Mouse (Mus musculus) lung, postnatal 10 days (tissue): ENCODE results near the gene Zfp704.

Experiments used
- DNase-seq: peaks from one replicate; pipeline ENCODE4 v3.0.0; 2021

The Zfp704 gene

DNA sequence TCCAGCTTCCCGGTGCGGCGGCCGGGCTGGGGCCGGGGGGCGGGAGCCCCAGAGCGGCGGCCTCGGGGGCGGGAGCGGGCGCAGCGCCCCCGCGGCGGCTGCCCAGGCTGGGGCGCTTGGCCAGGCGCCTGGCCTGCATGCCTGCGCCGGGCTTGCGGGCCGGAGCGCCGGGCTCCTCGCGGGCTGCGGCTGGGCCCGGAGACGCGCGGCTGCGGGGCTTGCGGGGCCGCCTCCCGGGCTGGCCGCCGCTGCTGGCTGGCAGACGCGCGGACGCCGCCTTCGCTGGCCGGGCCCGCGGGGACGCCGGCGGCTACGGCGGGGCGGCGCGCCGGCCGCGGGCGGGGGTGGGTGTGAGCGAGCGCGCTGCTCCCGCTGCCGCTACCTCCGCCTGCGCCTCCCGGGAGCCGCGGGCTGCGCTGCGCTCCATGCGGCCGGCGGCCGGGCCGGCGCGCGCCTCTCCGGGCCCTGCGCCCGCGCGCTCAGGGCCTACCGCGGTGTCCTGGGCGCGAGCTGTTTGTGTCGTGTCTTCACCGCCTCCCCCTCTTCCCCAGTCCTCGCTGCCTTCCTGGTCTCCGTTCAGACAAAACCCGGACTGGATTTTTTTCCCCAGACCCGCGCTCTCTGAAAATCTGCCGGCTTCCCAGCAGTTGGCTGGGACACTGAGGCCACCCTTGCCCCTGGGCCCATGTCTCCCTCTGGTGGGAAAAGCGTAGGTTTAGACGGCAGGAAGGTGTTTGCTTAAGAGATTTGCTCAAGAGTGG is at the start of gene Zfp704:
Gene Zfp704 (minus strand): TSS at position 505 of the 761 bp plus-strand sequence.
- DNase-seq, result peak; percentile 96

DNA sequence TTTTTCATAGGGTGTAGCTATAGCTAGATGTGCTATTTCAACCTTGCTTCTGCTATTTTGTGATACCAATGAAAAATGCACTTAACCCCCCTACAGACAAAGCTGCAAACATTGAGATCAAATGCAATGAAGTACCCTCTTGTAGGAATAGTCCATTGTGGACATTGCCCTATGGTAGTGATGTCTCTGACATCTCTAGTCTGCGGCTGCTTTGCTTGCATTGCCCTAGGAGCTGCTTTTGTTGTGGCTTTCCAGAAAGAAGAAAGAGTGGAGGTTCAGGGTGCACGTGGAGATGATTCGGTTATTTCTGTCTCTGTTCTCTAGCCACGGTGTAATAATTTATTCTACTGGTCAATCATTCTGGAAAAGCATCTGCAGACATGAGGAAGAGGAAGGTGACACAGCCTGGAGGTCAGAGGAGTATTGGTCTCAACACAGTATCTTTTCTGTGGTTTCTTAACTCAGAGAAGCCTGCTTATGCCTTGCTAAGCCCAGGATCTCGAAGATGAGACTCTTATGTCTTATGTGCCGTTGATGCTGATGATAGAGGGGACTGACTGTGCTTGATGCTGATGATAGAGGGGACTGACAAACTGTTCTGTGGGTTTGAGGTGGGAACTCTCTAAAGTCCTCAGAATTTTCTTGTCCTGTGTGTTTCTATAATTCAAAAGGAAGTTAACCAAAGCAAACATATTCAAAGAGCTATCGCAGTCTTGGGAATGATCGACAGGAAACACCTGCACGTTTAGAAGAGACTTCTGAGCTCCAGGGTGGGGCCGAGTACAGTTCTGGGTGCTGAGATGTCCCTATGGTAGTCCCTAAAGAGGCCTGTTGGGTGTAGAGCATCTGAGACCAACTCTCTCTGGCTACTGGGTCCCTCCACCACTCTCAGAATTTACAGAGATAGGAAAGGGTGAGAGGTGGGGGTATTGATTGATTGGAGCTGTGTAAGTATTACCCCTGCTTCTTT is 23.4 kb upstream of the Zfp704 start:
- no peak for DNase-seq

DNA sequence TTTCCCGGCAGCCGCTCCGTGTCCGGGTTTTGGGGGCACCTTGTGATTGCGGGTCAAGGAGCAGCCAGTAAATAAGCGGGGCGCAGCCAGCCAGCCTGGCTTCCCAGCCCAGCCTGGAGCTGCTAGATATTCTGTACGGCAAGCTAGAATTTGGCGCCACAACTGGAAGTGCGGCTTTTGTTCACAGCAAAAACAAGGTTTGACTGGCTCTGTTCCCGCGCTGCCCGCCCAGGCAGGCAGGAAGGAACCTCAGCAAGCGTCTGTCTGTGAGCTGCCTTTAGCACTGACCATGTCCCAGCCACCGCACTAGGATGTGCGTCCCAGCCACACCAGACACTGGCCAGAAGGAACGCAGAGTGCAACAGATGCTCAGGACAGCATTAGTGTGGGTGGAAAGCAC is 20.1 kb upstream of the Zfp704 start:
- peak; percentile 64 for DNase-seq

DNA sequence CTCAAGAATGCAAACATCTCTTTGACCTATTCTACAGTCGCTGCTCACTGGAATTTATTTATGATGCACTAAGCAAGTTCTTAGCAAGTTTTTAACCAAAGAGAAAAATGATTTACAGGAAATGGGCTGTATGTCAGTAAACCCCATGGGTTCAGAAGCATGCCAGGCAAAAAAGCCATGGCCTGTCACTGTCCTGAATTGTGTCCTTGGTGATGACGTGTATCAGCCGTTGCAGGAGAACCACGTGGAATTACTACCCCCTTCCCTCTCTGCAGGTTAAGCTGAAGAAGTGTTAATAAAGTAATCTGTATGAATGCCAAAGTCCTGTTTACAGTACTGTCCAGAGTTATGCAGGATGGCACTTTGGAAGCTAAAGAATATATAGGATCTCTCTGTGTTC is 18.2 kb upstream of the Zfp704 start:
- no peak for DNase-seq

DNA sequence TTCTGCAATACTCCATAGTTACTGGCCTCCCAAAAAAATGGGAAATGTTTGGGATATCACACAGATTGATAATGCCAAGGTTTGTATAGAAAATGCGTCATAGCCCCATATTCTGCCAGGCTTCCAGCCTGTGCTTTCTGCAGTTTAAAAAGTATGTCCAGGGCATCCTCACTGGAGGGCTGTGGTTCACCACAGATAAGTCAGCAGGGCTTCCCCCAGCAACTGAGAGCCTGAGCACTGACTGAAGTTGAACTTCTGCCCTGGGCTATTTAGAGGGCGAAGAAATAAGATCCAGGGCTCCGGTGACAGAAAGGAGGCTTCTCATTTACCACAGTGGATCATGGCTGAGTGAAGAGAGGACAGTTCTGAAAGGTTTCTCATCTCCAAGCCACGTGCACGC is 16.3 kb upstream of the Zfp704 start:
- DNase-seq, result no peak

DNA sequence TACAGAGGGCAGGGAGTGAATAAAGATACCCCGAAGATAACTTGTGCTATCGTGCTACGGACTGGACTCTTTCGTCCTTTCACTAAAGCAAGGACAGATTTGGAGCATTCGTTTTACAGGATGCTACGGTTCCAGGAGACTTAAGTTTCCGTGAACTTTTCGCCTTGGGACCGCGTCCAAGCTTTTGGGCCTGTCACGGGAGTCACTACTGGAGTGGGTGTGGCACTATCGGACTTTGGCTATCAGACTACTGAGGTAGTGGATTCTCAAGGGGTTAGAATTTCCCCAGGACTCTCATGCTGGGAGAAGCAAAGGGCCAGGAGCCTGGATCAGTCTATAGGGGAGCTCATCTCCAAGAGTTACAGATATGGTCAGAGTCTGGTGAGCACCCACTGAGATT is 10.7 kb upstream of the Zfp704 start:
- no peak for DNase-seq

DNA sequence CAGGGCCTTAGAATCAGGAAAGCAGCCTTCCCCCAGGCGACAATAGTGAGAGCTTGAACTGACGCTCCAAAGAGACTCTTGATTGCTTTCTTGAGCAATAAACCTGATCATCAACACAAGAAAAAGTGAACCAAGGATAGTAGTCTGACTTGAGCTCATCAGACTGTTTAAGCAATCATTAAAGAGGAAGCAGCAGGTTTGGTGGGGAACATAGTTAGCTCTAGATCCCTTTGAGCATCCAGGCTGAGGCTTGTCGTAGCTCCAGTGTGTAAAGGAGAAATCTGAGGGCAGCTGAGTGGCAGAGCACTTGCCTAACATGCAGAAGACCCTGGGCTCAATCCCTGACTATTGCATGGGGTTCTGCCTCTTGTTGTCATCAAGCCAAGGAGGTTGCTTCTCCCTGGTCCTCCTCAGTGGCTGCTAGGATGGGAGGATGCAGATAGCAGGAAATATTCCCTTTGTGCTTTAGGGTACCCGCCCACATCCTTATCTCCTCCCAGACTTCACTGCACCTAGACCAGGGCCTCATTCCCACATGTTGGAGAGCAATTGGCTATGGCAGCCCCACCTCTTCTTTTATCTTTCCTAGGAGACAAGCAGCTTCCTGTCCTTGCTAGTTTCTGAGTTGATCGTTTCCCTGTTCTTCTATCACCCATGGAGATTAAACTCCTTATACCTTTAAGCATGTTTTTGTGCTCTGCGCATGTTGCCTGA is 9.8 kb upstream of the Zfp704 start:
- no peak for DNase-seq

DNA sequence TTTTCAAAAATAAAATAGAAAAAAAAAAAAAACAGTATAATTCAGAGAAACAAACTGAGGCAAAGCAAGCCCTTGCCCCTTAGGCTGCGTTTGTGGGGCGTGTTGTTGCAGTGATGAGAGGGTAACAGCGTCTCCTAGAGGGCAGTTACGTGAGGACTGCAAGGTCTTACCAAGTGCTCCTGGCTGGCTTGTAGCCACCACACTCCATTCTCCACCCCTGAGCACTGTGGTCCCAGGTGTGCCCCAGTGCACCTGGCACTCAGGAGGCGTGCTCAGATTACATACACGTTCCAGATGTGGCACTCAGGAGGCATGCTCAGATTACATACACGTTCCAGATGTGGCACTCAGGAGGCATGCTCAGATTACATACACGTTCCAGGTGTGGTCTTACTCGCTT is 7.2 kb upstream of the Zfp704 start:
- no peak for DNase-seq

DNA sequence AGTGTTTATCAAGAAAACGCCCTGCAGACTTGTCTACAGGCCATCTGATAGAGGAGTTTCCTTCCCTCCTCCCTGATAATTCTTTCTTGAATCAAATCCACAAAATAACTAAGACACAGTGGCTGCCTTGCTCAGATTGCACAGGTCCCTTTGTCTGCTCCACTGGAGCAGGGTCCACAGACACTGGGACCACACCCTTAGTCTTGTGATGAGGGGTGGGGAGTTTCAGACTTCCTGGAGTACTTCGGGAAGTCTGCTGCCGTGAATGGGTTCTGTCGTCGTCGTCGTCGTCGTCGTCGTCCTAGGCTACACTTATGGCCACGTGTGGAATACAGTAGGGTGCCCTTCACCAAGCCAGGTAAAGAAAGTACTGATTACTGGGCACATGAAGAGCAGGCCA is 4.8 kb upstream of the Zfp704 start:
- DNase-seq, result no peak

DNA sequence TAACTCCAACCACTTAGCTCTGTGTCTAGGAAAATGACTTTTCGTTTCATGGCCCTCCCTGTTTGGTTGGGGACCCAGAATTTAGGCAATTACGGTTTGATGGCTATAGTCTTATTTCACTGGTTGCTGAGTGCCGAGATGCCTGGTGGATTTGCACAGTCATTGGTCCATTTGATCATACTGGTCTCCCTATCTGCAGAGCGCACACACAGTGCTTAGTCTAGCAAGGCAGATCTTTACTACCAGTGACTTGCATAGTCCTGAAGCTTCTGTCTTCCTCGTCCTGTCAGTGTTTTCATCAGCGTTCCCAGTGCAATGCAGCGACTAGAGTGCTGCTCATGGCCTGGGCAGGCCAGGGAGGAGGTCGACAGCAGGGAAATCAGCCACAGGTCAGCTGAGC is 4.1 kb upstream of the Zfp704 start:
- no peak for DNase-seq

DNA sequence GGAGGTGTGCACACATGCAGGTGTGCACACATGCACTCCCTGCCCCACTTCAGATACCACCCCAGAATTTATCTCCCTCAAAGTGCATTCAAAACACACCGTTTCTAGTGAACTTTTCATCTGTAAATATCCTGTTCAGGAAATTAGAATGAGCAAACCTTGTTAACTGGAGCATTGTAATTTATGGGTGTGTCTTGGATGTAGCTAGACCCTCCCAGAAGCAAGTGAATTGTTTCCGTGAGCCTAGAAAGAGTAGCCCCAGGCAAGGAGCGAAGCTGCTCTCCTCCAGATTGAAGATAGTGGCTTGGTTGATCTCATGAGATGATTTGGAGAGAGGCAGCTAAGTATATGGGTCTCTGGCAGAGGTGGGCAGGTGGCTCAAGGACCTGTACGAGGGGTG is 1.3 kb upstream of the Zfp704 start:
- DNase-seq, result no peak

DNA sequence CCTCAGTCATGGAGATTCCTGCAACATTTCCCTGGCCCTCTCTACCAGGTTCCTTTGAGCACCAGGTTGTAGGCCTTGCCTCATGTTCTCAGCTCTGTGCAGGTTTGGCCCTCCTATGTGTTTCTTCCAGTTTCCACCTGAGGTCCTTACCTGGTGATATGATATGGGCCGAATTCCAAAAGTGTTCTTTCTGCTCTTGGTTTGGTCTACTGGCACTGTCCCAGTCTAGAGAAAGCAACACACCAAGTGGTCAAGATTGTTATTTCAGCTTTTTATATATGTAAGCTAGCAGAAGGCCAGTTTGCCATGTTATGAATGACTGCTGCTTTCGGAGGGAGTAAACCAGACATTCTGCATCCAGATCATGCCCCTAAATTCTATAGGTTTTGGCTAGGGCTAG is 541 bp upstream of the Zfp704 start:
- no peak for DNase-seq

DNA sequence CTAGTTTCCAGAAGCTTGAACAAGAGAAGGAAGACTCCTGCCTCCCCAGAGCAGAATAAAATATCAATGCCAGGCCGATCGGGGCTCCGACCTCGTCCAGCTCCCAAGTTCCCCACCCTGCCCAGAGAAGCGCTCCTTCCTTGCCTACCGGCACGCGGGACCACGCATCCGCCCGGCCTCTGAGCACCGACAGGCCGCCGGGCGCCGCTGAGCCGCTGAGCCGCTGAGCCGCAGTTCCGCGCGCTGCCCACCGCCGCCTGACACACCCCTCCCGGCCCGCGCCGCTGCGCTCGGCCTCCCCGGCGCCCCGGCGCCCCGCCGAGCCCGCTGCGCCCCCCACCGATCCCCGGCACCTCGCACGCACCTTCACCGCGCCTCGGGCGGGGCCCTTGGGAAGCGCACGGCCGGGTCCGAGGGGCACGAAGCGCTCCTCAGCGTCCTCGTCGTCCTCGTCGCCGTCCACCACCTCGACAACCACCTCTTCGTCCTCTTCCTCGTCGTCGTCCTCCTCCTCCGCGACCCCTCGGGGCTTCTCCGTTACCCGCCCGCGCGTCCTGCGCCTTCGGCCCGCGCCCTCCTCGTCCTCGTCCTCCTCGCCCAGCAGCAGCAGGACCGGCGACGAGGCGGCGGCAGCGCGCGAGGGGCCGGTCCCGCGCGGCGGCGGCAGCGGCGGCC is 842 bp downstream of the Zfp704 start:
- DNase-seq, result peak; percentile 63

DNA sequence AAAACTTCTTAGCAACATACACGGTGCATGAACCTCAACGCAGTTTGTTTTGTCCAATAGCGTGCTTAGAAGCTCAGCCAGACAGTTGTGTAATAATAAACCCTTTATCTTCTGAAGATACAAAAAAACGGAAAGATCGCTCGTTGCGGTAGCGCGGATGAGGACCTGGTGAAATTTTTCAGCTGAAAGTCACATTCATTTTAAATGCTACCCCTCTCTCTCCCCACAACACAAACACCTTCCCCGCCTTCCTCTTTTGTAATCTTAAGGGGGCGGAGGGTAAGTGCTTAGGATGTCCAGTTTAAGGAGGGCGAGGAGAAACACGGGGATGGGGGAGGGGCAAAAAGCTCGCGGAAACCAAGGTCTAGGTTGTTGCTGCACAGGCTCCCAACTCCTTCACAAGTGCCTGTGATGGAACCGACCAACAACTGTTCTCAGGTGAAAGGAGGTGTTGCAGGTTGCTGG is 1.4 kb downstream of the Zfp704 start:
- DNase-seq, result peak; percentile 46

DNA sequence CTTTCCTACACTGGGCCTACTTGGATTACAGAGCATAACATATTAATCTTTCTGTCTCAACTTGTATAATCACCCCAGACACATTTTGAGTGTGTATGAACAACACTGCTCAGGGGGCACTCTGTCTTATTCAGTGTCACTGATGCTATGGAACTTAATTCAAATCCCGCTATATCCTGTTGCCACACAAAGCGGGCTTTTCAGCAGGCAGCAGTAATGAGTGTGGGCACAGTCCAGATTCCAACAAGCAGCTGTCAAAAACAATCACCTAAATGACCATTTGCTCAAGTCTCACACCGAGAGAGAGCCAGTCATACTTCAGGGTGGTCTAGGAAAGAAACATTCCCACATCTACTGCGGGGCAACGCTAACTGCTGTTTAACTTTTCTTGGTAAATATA is 2.2 kb downstream of the Zfp704 start:
- DNase-seq, result no peak

DNA sequence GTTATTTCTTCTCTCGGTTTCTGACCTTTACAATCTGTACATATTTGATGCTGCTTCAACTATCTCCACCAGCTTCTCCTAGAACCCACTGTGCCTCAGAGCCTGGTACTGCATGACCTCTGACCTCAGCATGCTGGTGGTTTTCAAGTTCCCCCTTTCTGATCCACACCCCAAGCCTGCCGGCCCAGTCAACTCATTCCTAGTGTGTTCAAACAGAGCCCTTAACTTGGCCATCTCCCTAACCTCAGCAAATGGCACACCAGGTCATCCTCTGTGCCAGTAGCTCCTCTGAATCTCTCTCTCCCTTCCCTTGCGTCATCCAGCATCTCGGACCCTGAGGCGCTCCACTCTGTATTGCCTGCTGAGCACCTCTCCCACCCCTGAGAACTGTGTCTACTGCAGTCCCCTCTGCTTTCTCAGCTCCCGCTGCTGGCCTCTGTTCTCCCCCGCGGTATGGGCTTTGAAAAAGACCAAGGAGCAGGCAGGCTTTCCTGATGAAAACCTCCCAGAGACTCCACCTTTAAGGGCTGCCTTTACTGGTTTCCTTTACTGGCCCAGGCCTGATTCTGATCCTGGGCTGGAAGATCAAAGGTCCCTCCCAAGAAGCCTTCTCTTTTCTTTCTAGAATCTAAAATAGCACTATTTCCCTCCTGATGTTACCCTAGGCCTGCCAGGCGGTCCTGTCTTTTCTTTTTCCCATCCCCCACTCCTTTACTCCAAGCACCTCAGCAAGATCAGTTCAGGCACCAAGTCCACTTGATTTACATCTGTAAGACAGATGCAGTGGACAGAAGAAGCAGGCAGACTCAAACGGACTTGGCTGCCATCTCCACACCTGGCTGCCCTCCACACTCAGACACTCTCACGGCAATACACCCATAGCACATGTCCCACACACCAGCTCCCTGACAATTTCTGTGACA is 3.8 kb downstream of the Zfp704 start:
- no peak for DNase-seq

DNA sequence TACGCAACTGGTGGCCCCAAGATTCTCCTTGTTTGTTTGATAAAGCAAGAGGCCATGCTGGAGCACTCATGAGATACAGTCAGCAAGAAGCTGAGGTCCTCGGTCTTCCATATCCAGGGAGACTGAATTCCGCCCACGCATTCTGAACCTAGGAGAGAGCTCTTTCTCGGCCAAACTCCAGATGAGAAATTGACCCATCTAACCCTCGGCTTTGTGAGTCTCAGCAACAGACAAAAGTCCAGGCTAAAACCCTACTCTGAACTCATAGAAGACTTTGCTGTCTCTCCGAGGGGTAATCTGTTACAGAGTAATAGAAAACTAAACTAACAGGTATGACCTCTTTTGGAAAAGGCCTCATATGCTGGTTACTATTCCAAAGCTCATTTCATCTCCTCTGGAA is 4.9 kb downstream of the Zfp704 start:
- DNase-seq, result no peak

DNA sequence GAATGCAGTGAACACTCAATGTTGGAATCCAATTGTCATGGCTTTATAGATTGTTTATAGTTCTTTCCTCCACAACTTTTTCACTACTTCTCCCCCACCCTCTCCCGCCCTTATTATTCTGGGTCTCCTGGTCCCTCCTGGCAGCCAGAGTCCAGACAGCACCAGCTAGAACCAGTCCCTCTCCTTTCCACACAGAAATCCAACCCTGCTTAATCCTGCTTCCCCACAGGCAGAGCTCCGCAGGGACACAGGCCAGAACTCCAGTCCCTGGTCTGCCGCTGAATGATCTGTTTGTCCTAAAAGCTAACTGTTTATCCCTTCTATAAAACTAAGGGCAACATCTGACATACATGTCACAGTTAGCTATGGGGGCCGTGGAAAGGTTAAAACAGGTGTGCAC is 6.0 kb downstream of the Zfp704 start:
- no peak for DNase-seq

DNA sequence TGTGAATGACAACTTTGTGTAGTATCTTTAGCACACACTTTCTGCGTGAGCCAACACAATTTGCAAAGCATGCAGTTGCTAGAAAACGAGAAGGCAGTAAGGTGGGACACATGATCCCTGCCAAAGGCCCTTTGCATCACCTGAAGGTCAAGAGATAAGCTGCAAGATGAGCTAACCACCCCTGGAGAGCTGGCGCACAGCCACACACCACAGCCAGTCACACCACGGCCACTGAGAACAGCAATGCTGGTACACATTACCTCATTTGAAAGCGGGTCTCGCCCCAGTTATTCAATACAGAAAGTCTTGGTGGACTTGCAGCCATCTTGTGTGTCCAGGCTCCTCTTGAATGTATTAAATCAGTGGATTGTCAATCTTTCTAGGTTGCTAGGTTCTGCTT is 9.3 kb downstream of the Zfp704 start:
- DNase-seq, result no peak

DNA sequence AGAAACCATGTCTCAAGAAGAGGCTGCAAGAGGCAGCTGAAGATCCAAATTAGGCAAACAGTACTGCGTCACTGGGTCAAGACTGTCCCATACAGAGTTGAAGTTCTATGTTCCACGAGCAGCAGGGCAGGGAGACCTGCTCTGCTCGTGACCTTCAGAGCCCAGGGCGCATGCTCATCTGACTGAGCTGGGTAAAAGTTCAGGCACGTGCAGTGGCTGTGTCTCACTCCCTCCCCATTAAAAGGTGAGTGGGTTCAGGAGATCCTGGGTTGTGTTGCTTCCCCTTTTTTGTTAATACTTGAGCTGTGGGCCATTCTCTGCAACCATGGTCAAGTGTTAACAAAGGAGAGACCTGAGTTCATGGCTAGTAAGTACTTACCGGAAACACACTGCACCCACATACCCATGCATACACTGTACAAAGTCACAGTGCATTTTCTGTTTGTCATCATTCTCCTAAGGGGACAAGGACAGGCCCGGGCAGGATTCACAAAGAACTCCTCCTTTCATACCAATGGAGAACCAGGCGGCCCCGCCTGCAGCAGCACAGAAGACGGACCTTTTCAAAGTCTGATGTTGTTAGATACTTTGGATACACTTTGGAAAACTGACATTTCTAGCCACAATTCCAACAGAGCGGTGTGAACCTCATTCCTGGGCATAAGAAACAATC is 10.0 kb downstream of the Zfp704 start:
- no peak for DNase-seq

DNA sequence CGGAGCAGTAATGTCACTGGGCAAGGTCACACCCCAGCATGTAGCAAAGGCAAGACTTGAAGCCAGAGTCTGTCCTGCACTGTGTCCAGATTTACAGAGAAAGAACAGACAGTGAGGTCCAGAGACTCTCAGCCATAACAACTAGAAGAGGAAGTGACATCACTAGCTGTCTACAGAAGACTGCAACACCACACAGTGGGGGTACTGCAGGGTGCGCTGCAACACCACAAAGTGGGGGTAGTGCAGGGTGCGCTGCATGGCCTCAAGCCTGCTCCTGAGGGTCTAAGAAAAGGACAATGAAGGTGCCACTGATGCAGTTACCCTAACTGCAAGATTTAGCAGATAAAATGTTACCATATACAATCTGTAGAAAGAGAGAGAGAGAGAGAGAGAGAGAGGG is 11.8 kb downstream of the Zfp704 start:
- DNase-seq, result no peak
